Mouse (Mus musculus): Measurements from ENCODE around the gene Bckdha. TPM values are rescaled to one million over a fixed set of nuclear protein-coding genes. Genes with fewer than 3 reads are reported as not detected.

The Bckdha gene
- total and polyA plus RNA-seq, 3 experiments = 27.0 to 33.1 TPM; not detected in 1

GRCm38 (mm10) chr7:25600666-25601065, 58.1 kb downstream of the Bckdha start:
- no peaks in the 10 kb centered on the region for H3K9me3 ChIP-seq (replicated peaks; ENCODE audit: insufficient read depth, low read length)
- no peak overlapping the region for H3K4me3 ChIP-seq (ENCODE audit: control insufficient read depth in 1 of 2, insufficient read depth in 1 of 2, low read depth in 2 of 2, low read length in 2 of 2)
- no peak overlapping the region for H3K9ac ChIP-seq (ENCODE audit: control insufficient read depth, low read depth, low read length, poor library complexity, severe bottlenecking)
- 0 out of 4 replicates have a peak, but pooled peaks cover 0 to under 1% of the 10 kb centered on the region in 2 experiments for H3K36me3 ChIP-seq (ENCODE audit: control insufficient read depth in 1 of 2, insufficient read depth in 2 of 2, low read length in 2 of 2)
- H3K27ac ChIP-seq (ENCODE audit: control insufficient read depth, low read depth, low read length) = no peak overlapping the region
- H3K4me1 ChIP-seq (ENCODE audit: control insufficient read depth in 1 of 2, insufficient read depth in 2 of 2, low read length in 2 of 2) = no peaks in the 10 kb centered on the region
- peaks cover 0 to 2% of the 10 kb centered on the region in 2 experiments; a peak in 1 of 4 replicates for H3K27me3 ChIP-seq (ENCODE audit: control insufficient read depth in 1 of 2, insufficient read depth in 2 of 2, low read length in 2 of 2)
- no peak for TF ChIP-seq GABPA (IDR thresholded peaks at IDR 0.05; ENCODE audit: low read depth, low read length)
- no peak for TF ChIP-seq TCF12 (IDR thresholded peaks at IDR 0.05; ENCODE audit: low read depth, low read length)
- no peak for TF ChIP-seq MEF2A (IDR thresholded peaks at IDR 0.05; ENCODE audit: extremely low read depth, insufficient replicate concordance, low read depth, low read length, poor library complexity, severe bottlenecking)
- TF ChIP-seq ZKSCAN1 (IDR thresholded peaks at IDR 0.05; ENCODE audit: low read depth, low read length) = no peak
- TF ChIP-seq UBTF (IDR thresholded peaks at IDR 0.05; ENCODE audit: borderline replicate concordance, insufficient read depth, low read depth, low read length) = no peak
- TF ChIP-seq MXI1 (IDR thresholded peaks at IDR 0.05; ENCODE audit: low read depth, low read length) = no peak
- TF ChIP-seq POLR2A (IDR thresholded peaks at IDR 0.05; ENCODE audit: control insufficient read depth in 1 of 2, insufficient read depth in 1 of 2, low read depth in 1 of 2, low read length in 2 of 2, poor library complexity in 1 of 2) = no peak
- H3K79me2 ChIP-seq (ENCODE audit: control insufficient read depth, insufficient read depth, low read length, poor library complexity) = no peaks in the 10 kb centered on the region
- no peak for DNase-seq (ENCODE audit: low read depth, low spot score)

DNA sequence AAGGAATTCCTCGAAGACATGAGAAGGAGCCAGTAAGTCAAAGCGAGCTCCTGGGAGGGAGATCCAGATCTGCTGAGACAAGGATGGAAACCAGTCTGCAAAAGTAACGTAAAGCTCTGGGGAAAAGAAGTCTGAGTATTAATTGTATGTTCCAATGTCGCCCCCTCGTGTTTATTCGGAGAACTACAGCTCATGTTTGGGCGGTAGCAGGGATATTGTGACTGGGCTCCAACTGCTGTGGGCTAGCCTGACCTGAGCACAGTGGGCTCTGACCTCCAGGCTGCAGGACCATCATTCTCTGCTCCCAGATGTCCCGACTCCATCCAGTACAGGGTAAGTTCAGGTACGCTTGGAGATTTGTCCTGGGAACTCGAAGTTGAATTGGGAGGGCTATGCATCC, 59.1 kb downstream of the Bckdha start:
- no peaks in the 10 kb centered on the region for H3K36me3 ChIP-seq (ENCODE audit: control insufficient read depth in 1 of 2, insufficient read depth in 2 of 2, low read length in 2 of 2)
- H3K27me3 ChIP-seq (ENCODE audit: control insufficient read depth in 1 of 2, insufficient read depth in 2 of 2, low read length in 2 of 2) = peaks cover 0 to 2% of the 10 kb centered on the region in 2 experiments; a peak in 1 of 4 replicates
- no peak overlapping the region for H3K9ac ChIP-seq (ENCODE audit: control insufficient read depth, low read depth, low read length, poor library complexity, severe bottlenecking)
- H3K27ac ChIP-seq (ENCODE audit: control insufficient read depth, low read depth, low read length) = no peak overlapping the region
- TF ChIP-seq SIN3A (IDR thresholded peaks at IDR 0.05; ENCODE audit: low read length) = no peak
- TF ChIP-seq RAD21 (IDR thresholded peaks at IDR 0.05; ENCODE audit: low read depth, low read length) = peak; percentile 91
- peak; percentile 85 for TF ChIP-seq SMC3 (IDR thresholded peaks at IDR 0.05; ENCODE audit: low read depth, low read length)
- peak; percentile 84 for TF ChIP-seq ZC3H11A (IDR thresholded peaks at IDR 0.05; ENCODE audit: low read depth, low read length)
- TF ChIP-seq CTCF (IDR thresholded peaks at IDR 0.05 in 2 of 3, conservative IDR thresholded peaks at IDR 0.05 in 1 of 3; ENCODE audit: control insufficient read depth in 1 of 3, insufficient read depth in 1 of 3, low read depth in 2 of 3, low read length in 3 of 3, poor library complexity in 1 of 3, severe bottlenecking in 1 of 3) = peak; percentile 53 to 92 (median 91)
- TF ChIP-seq MEF2A (IDR thresholded peaks at IDR 0.05; ENCODE audit: extremely low read depth, insufficient replicate concordance, low read depth, low read length, poor library complexity, severe bottlenecking) = no peak
- H3K9me3 ChIP-seq (replicated peaks; ENCODE audit: insufficient read depth, low read length) = no peaks in the 10 kb centered on the region
- no peaks in the 10 kb centered on the region for H3K79me2 ChIP-seq (ENCODE audit: control insufficient read depth, insufficient read depth, low read length, poor library complexity)
- DNase-seq (ENCODE audit: low read depth, low spot score) = peak; percentile 75
- H3K4me1 ChIP-seq (ENCODE audit: control insufficient read depth in 1 of 2, insufficient read depth in 2 of 2, low read length in 2 of 2) = 0 out of 4 replicates have a peak, but pooled peaks cover 0 to under 1% of the 10 kb centered on the region in 2 experiments
- no peak overlapping the region for H3K4me3 ChIP-seq (ENCODE audit: control insufficient read depth in 1 of 2, insufficient read depth in 1 of 2, low read depth in 2 of 2, low read length in 2 of 2)

GRCm38 (mm10) chr7:25593859-25594258, 64.9 kb downstream of the Bckdha start:
- TF ChIP-seq GATA1 (IDR thresholded peaks at IDR 0.05; ENCODE audit: low read depth, low read length) (peak; percentile 67), ETS1 (IDR thresholded peaks at IDR 0.05; ENCODE audit: low read depth, low read length) (0 out of 2 replicates have a peak, but pooled peaks have one; percentile 15), BHLHE40 (IDR thresholded peaks at IDR 0.05; ENCODE audit: borderline replicate concordance, low read depth, low read length) (no peak), KAT2A (conservative IDR thresholded peaks at IDR 0.05; ENCODE audit: low read depth, low read length) (no peak), EP300 (IDR thresholded peaks at IDR 0.05; ENCODE audit: low read depth in 1 of 2, low read length in 2 of 2) (peak; percentile 27 to 55; a peak in 2 of 4 replicates), TCF12 (IDR thresholded peaks at IDR 0.05; ENCODE audit: low read depth, low read length) (peak; percentile 47)
- Histone ChIP-seq H3K27ac (ENCODE audit: control insufficient read depth, low read depth, low read length) (no peak overlapping the region), H3K9ac (ENCODE audit: control insufficient read depth, low read depth, low read length, poor library complexity, severe bottlenecking) (no peak overlapping the region), H3K27me3 (ENCODE audit: control insufficient read depth in 1 of 2, insufficient read depth in 2 of 2, low read length in 2 of 2) (no peaks in the 10 kb centered on the region), H3K79me2 (ENCODE audit: control insufficient read depth, insufficient read depth, low read length, poor library complexity) (no peaks in the 10 kb centered on the region), H3K9me3 (replicated peaks; ENCODE audit: insufficient read depth, low read length) (no peaks in the 10 kb centered on the region), H3K4me3 (ENCODE audit: control insufficient read depth in 1 of 2, insufficient read depth in 1 of 2, low read depth in 2 of 2, low read length in 2 of 2) (no peak overlapping the region), H3K36me3 (ENCODE audit: control insufficient read depth in 1 of 2, insufficient read depth in 2 of 2, low read length in 2 of 2) (peaks cover 0 to 10% of the 10 kb centered on the region in 2 experiments; a peak in 2 of 4 replicates), H3K4me1 (ENCODE audit: control insufficient read depth in 1 of 2, insufficient read depth in 2 of 2, low read length in 2 of 2) (peaks cover 2 to 12% of the 10 kb centered on the region in 2 experiments; a peak in 3 of 4 replicates)
- DNase-seq (ENCODE audit: low read depth, low spot score) = no peak

Data from MEL (cell line).